Mouse (Mus musculus) intestine, embryonic 15.5 days (tissue): ENCODE measurements around the gene Abcc4. TPM values are rescaled to one million over a fixed set of nuclear protein-coding genes. Genes with fewer than 3 reads are reported as not detected.
"Not testable (repeated sequence)": the region's sequence is repeated elsewhere in the genome, so short reads cannot be mapped to it uniquely, and the experiment has no call there.

Experiments
- ATAC-seq: fragments of 200-750 bp; cut with Nextera tagmentation; 2 replicates; pipeline ENCODE4 v1.8.0; 2017; ENCODE audit warnings: moderate TSS enrichment, moderate library complexity
- H3K27ac ChIP-seq: fragments of 300-500 bp; sonication (generic); 2 replicates; pipeline ENCODE4 v1.5.1; 2015; ENCODE audit warnings: mild to moderate bottlenecking, inconsistent platforms
- H3K27me3 ChIP-seq: fragments of 300-500 bp; sonication (generic); replicated peaks from 2 replicates; pipeline ENCODE4 v1.6.1; 2015; ENCODE audit warnings: inconsistent platforms
- H3K36me3 ChIP-seq: fragments of 300-500 bp; sonication (generic); 2 replicates; pipeline ENCODE4 v1.6.1; 2015; ENCODE audit warnings: inconsistent platforms
- H3K4me1 ChIP-seq: fragments of 300-500 bp; sonication (generic); replicated peaks from 2 replicates; pipeline ENCODE4 v1.6.1; 2015; ENCODE audit warnings: inconsistent platforms
- H3K4me2 ChIP-seq: fragments of 300-500 bp; sonication (generic); replicated peaks from 2 replicates; pipeline ENCODE4 v1.6.1; 2015; ENCODE audit warnings: mild to moderate bottlenecking, inconsistent platforms
- H3K4me3 ChIP-seq: fragments of 300-500 bp; sonication (generic); replicated peaks from 2 replicates; pipeline ENCODE4 v1.5.1; 2015; ENCODE audit warnings: inconsistent platforms
- H3K9ac ChIP-seq: fragments of 300-500 bp; sonication (generic); 2 replicates; pipeline ENCODE4 v1.6.1; 2015; ENCODE audit warnings: inconsistent platforms
- H3K9me3 ChIP-seq: fragments of 300-500 bp; sonication (generic); 2 replicates; pipeline ENCODE4 v1.6.1; 2016; ENCODE audit warnings: inconsistent platforms
- WGBS: fragments of 180-500 bp; shearing (Covaris S2); methylation state at CpG from one replicate; pipeline ENCODE4 v1.1.7; 2015; 5-methylcytosine and 5-hydroxymethylcytosine counted together
- polyA plus RNA-seq: library from polyadenylated mRNA; unstranded; fragments of >200 nt; fragmentation: Nextera tagmentation; extraction: Ambion mirVana; gene quantifications from 2 replicates; pipeline ENCODE4 v1.2.1, GENCODE M21; 2015

Gene Abcc4
- polyA plus RNA-seq, 1 experiment from 2014 or later = 2.2 TPM

- Histone ChIP-seq H3K4me3 (no peak overlapping the region), H3K36me3 (no peaks in the 10 kb centered on the region), H3K4me1 (no peaks in the 10 kb centered on the region), H3K27me3 (no peaks in the 10 kb centered on the region), H3K4me2 (no peak overlapping the region), H3K9ac (no peak overlapping the region), H3K9me3 (no peaks in the 10 kb centered on the region), H3K27ac (no peak overlapping the region)
- no peak for ATAC-seq
- 69% methylated on average over 7 of the region's 7 CpGs for WGBS
Observed at GRCm38 (mm10) chr14:118674224-118674623, 31.8 kb downstream of the Abcc4 start.

DNA sequence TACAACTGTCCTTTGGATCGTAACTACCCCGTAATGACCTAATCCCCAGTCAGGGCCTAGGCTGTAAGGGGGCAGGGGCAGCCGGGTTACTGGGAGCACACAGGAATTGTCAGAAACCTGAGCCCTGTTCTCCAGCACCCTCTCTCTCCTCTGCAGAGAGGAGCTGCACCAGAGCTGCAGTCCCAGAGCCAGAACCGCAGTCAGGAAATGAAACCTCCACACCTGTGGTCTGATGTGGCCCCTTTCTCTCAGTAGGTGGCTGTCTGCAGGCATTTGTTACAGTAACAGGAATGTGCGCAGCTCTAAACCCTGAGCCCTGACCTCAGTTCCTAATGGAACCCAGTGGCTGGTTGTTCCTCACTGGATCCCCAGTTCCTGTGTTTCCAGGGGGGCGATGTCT, 32.5 kb downstream of the Abcc4 start:
- no peak overlapping the region for H3K4me2 ChIP-seq
- no peaks in the 10 kb centered on the region for H3K36me3 ChIP-seq
- no peak overlapping the region for H3K27ac ChIP-seq
- 64% methylated on average over 6 of the region's 6 CpGs for WGBS
- no peaks in the 10 kb centered on the region for H3K9me3 ChIP-seq
- H3K27me3 ChIP-seq = no peaks in the 10 kb centered on the region
- no peak overlapping the region for H3K4me3 ChIP-seq
- H3K9ac ChIP-seq = no peak overlapping the region
- no peak for ATAC-seq
- no peaks in the 10 kb centered on the region for H3K4me1 ChIP-seq

DNA sequence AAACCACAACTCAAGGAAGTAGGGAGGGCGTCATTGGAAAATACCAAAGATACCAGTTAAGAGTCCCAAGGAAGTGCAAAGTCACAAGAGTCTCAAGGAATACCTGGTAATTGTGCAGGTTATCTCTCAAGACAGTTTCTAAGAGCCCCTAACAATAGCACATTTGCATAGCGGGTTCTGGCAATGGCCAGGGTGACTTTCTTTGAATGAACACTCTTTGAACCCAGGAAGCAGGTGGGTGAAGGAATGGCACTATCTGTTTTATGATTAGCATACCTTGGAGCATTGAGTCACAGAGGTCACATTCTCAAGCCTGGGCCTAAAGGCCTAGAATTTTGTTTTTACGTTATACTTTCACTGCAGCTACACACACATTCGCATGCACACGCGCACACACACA, 33.1 kb downstream of the Abcc4 start:
- H3K27me3 ChIP-seq, H3K9ac ChIP-seq, H3K4me2 ChIP-seq, H3K36me3 ChIP-seq, ATAC-seq, H3K4me1 ChIP-seq, H3K27ac ChIP-seq, H3K9me3 ChIP-seq, H3K4me3 ChIP-seq: not testable (repeated sequence)
- WGBS = 91% methylated on average over 6 of the region's 6 CpGs

- Histone ChIP-seq H3K9ac (no peak overlapping the region), H3K9me3 (no peaks in the 10 kb centered on the region), H3K36me3 (no peaks in the 10 kb centered on the region), H3K4me1 (0 out of 2 replicates have a peak, but pooled peaks cover 2% of the 10 kb centered on the region), H3K27me3 (no peaks in the 10 kb centered on the region), H3K4me2 (no peak overlapping the region), H3K27ac (no peak overlapping the region), H3K4me3 (no peak overlapping the region)
- WGBS = 54% methylated on average over 6 of the region's 6 CpGs
- no peak for ATAC-seq
Observed at GRCm38 (mm10) chr14:118667499-118667898, 38.5 kb downstream of the Abcc4 start.

GRCm38 (mm10) chr14:118664661-118665060, 41.4 kb downstream of the Abcc4 start:
- Histone ChIP-seq H3K27ac (no peak overlapping the region), H3K36me3 (no peaks in the 10 kb centered on the region), H3K4me3 (no peak overlapping the region), H3K4me1 (0 out of 2 replicates have a peak, but pooled peaks cover 2% of the 10 kb centered on the region), H3K4me2 (no peak overlapping the region), H3K9ac (no peak overlapping the region), H3K9me3 (no peaks in the 10 kb centered on the region), H3K27me3 (no peaks in the 10 kb centered on the region)
- ATAC-seq = no peak
- WGBS = 70% methylated on average over 7 of the region's 7 CpGs

- Histone ChIP-seq H3K9ac (no peak overlapping the region), H3K27ac (no peak overlapping the region), H3K9me3 (no peaks in the 10 kb centered on the region), H3K4me2 (no peak overlapping the region), H3K27me3 (no peaks in the 10 kb centered on the region), H3K4me3 (no peak overlapping the region), H3K36me3 (no peaks in the 10 kb centered on the region), H3K4me1 (0 out of 2 replicates have a peak, but pooled peaks cover 2% of the 10 kb centered on the region)
- ATAC-seq = peak; percentile 16
- WGBS = 81% methylated on average over 18 of the region's 18 CpGs
Observed at GRCm38 (mm10) chr14:118662625-118663276, 43.3 kb downstream of the Abcc4 start.

- Histone ChIP-seq H3K4me3 (no peak overlapping the region), H3K27me3 (no peaks in the 10 kb centered on the region), H3K9me3 (no peaks in the 10 kb centered on the region), H3K4me2 (no peak overlapping the region), H3K36me3 (no peaks in the 10 kb centered on the region), H3K27ac (no peak overlapping the region), H3K9ac (no peak overlapping the region), H3K4me1 (0 out of 2 replicates have a peak, but pooled peaks cover 2% of the 10 kb centered on the region)
- ATAC-seq = no peak
- 80% methylated on average over 10 of the region's 10 CpGs for WGBS
Observed at GRCm38 (mm10) chr14:118662124-118662523, 43.9 kb downstream of the Abcc4 start.

DNA sequence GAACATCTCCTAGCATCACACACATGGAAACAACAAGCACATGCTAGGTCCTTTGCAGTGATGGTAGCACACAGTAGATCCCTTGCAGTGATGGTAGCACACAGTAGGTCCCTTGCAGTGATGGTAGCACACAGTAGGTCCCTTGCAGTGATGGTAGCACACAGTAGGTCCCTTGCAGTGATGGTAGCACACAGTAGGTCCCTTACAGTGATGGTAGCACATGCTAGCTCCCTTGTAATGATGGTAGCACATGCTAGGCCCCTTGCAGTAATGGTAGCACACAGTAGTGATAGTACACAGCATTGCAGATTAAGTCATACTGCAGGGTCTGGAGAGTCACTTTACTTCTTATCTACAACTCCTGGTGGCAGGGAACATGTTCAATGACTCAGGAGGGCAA, 46.8 kb downstream of the Abcc4 start:
- Histone ChIP-seq H3K4me1 (0 out of 2 replicates have a peak, but pooled peaks cover 5% of the 10 kb centered on the region), H3K36me3 (no peaks in the 10 kb centered on the region), H3K4me3 (no peak overlapping the region), H3K9me3 (no peaks in the 10 kb centered on the region), H3K27ac (no peak overlapping the region), H3K9ac (no peak overlapping the region), H3K27me3 (no peaks in the 10 kb centered on the region), H3K4me2 (no peak overlapping the region)
- no peak for ATAC-seq

DNA sequence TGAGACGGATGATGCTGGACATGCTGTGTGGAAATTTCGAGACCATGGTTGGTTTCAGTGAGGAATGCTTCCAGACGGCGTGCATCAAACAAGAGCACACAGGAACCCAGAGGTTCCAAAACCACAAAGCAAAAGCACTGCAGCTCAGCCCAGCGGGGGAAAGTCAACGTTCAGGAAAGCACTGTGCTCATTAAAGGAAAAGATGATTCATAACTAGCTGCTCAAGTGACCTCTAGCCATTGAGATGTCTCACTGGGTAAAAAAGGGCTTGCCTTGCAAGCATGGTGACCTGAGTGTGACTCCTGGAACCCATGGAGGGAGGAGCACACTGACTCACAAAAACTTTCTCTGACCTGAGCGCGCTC, 47.7 kb downstream of the Abcc4 start:
- H3K9me3 ChIP-seq = no peaks in the 10 kb centered on the region
- no peaks in the 10 kb centered on the region for H3K36me3 ChIP-seq
- H3K4me1 ChIP-seq = 0 out of 2 replicates have a peak, but pooled peaks cover 5% of the 10 kb centered on the region
- H3K9ac ChIP-seq = no peak overlapping the region
- no peak for ATAC-seq
- no peaks in the 10 kb centered on the region for H3K27me3 ChIP-seq
- no peak overlapping the region for H3K27ac ChIP-seq
- no peak overlapping the region for H3K4me2 ChIP-seq
- H3K4me3 ChIP-seq = no peak overlapping the region
- WGBS = 79% methylated on average over 8 of the region's 8 CpGs

- no peaks in the 10 kb centered on the region for H3K9me3 ChIP-seq
- no peak for ATAC-seq
- no peak overlapping the region for H3K9ac ChIP-seq
- no peak overlapping the region for H3K4me2 ChIP-seq
- H3K4me1 ChIP-seq = 0 out of 2 replicates have a peak, but pooled peaks cover 4% of the 10 kb centered on the region
- no peak overlapping the region for H3K4me3 ChIP-seq
- H3K27me3 ChIP-seq = no peaks in the 10 kb centered on the region
- no peak overlapping the region for H3K27ac ChIP-seq
- no peaks in the 10 kb centered on the region for H3K36me3 ChIP-seq
- WGBS = 84% methylated on average over 20 of the region's 20 CpGs
Observed at GRCm38 (mm10) chr14:118657673-118658327, 48.2 kb downstream of the Abcc4 start.

DNA sequence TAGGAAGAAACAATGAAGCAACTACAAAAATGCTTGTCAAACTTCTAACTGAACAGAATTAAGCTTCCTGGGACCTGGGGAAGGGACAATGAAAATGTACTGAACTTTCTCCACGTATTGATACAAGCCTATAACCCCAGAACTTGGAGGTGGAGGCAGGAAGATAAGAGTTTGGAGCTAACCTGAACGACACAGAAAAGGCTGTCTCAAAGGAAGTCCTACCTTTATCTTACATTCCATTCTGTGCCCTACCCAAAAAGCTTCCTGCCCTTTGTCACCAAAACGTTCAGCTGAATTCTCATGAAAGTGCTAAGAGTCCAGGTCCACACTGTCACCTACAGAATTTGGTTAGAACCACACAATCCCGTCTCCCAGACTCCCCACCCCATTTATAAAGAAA, 48.8 kb downstream of the Abcc4 start:
- ATAC-seq = no peak
- no peak overlapping the region for H3K4me3 ChIP-seq
- H3K36me3 ChIP-seq = no peaks in the 10 kb centered on the region
- 0 out of 2 replicates have a peak, but pooled peaks cover 2% of the 10 kb centered on the region for H3K4me1 ChIP-seq
- no peaks in the 10 kb centered on the region for H3K9me3 ChIP-seq
- no peak overlapping the region for H3K4me2 ChIP-seq
- no peaks in the 10 kb centered on the region for H3K27me3 ChIP-seq
- WGBS = 56% methylated on average over 4 of the region's 4 CpGs
- H3K27ac ChIP-seq = no peak overlapping the region
- H3K9ac ChIP-seq = no peak overlapping the region

DNA sequence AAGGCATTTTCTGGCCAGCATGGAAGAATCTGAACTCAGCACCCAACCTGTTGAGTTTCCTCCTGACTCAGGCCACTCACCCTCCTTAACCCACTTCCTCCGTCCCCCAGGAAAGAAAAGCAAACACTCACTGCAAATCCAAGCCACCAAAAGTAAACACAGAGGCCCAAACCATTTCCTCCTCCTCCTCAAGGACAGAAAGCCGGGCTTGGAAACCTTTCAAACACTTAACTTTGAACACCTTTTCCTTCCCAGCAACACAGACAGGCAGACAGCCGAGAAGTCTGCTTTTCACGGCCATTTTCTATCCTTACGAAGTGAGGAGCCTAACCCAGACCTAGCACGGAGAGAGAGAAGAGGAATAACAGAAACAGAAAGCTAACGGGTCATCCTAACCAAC, 50.0 kb downstream of the Abcc4 start:
- Histone ChIP-seq H3K36me3 (no peaks in the 10 kb centered on the region), H3K9ac (no peak overlapping the region), H3K4me1 (0 out of 2 replicates have a peak, but pooled peaks cover 2% of the 10 kb centered on the region), H3K27me3 (no peaks in the 10 kb centered on the region), H3K9me3 (no peaks in the 10 kb centered on the region), H3K4me2 (no peak overlapping the region), H3K4me3 (no peak overlapping the region), H3K27ac (no peak overlapping the region)
- no peak for ATAC-seq
- WGBS = 48% methylated on average over 7 of the region's 7 CpGs

DNA sequence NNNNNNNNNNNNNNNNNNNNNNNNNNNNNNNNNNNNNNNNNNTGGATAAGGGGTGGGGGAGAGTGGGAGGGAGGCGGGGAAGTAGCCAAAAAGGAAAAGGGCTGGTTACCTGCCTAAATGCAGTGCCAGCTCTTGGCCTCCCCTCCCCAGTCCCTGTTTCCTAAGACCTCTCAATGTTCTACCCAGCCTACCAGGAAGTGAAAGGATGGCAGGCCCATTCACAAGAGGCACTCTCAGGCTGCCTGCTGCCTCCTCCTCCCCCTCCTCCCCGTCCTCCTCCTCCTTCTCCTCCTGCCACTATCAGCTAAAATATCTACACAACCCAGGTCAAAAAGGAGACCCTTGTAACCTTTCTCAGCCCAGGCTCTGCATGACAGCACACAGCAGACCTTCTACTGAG, 51.1 kb downstream of the Abcc4 start:
- WGBS = 77% methylated on average over 2 of the region's 2 CpGs
- no peak overlapping the region for H3K4me2 ChIP-seq
- no peaks in the 10 kb centered on the region for H3K9me3 ChIP-seq
- ATAC-seq = no peak
- no peak overlapping the region for H3K27ac ChIP-seq
- H3K36me3 ChIP-seq = no peaks in the 10 kb centered on the region
- H3K4me1 ChIP-seq = 0 out of 2 replicates have a peak, but pooled peaks cover 2% of the 10 kb centered on the region
- no peak overlapping the region for H3K4me3 ChIP-seq
- H3K27me3 ChIP-seq = no peaks in the 10 kb centered on the region
- H3K9ac ChIP-seq = no peak overlapping the region
